Mouse (Mus musculus) testis, adult 2 months (tissue): ENCODE results near the gene Lrguk.

Experiments
- CTCF ChIP-seq: fragments of 200-500 bp; IDR thresholded peaks from 2 replicates; pipeline ENCODE4 v1.5.1; 2012; ENCODE audit warnings: low read depth, mild to moderate bottlenecking, inconsistent platforms, low read length, moderate library complexity; ENCODE audit not compliant: control insufficient read depth, insufficient read depth, insufficient replicate concordance
- POLR2A ChIP-seq: fragments of 200-500 bp; IDR thresholded peaks from 2 replicates; pipeline ENCODE4 v1.6.1; 2012; ENCODE audit warnings: low read depth, mild to moderate bottlenecking, inconsistent platforms, low read length, moderate library complexity; ENCODE audit not compliant: control insufficient read depth

GRCm38 (mm10) chr6:33987132-33987531 lies 42.1 kb upstream of the Lrguk start:
- no peak for TF ChIP-seq CTCF
- no peak for TF ChIP-seq POLR2A
